Mouse (Mus musculus): ENCODE measurements around the gene Defb48.

Gene Defb48

GRCm38 (mm10) chr14:62928101-62928541 lies 56.2 kb downstream of the Defb48 start:
- no peak for DNase-seq

Data from cerebellum, postnatal 36 days (tissue).